Mouse (Mus musculus) hindbrain, embryonic 13.5 days (tissue): ENCODE measurements around the gene Ppm1g. TPM values are rescaled to one million over a fixed set of nuclear protein-coding genes. Genes with fewer than 3 reads are reported as not detected.

Source experiments
- ATAC-seq: fragments of 200-750 bp; cut with Nextera tagmentation; 2 replicates; pipeline ENCODE4 v1.8.0; 2017; ENCODE audit warnings: moderate TSS enrichment; ENCODE audit not compliant: low FRiP score
- H3K27ac ChIP-seq: fragments of 300-500 bp; sonication (generic); 2 replicates; pipeline ENCODE4 v1.5.1; 2015; ENCODE audit warnings: inconsistent platforms, mild to moderate bottlenecking, moderate library complexity
- H3K27me3 ChIP-seq: fragments of 300-500 bp; sonication (generic); 2 replicates; pipeline ENCODE4 v1.6.1; 2015; ENCODE audit warnings: mild to moderate bottlenecking, inconsistent platforms
- H3K36me3 ChIP-seq: fragments of 300-500 bp; sonication (generic); 2 replicates; pipeline ENCODE4 v1.6.1; 2015; ENCODE audit warnings: mild to moderate bottlenecking, inconsistent platforms
- H3K4me1 ChIP-seq: fragments of 300-500 bp; sonication (generic); replicated peaks from 2 replicates; pipeline ENCODE4 v1.6.1; 2015; ENCODE audit warnings: inconsistent platforms
- H3K4me2 ChIP-seq: fragments of 300-500 bp; sonication (generic); 2 replicates; pipeline ENCODE4 v1.6.1; 2015; ENCODE audit warnings: inconsistent platforms, mild to moderate bottlenecking, moderate library complexity
- H3K4me3 ChIP-seq: fragments of 300-500 bp; sonication (generic); 2 replicates; pipeline ENCODE4 v1.5.1; 2015; ENCODE audit warnings: mild to moderate bottlenecking, inconsistent platforms
- H3K9ac ChIP-seq: fragments of 300-500 bp; sonication (generic); 2 replicates; pipeline ENCODE4 v1.6.1; 2015; ENCODE audit warnings: mild to moderate bottlenecking, inconsistent platforms
- H3K9me3 ChIP-seq: fragments of 300-500 bp; sonication (generic); 2 replicates; pipeline ENCODE4 v1.6.1; 2016; ENCODE audit warnings: inconsistent platforms
- WGBS: fragments of 180-500 bp; shearing (Covaris S2); methylation state at CpG from one replicate; pipeline ENCODE4 v1.1.7; 2015; 5-methylcytosine and 5-hydroxymethylcytosine counted together
- polyA plus RNA-seq: library from polyadenylated mRNA; unstranded; fragments of >200 nt; fragmentation: Nextera tagmentation; extraction: Ambion mirVana; gene quantifications from 2 replicates; pipeline ENCODE4 v1.2.1, GENCODE M21; 2015

Gene Ppm1g
- polyA plus RNA-seq, 1 experiment from 2014 or later: 168 TPM

GRCm38 (mm10) chr5:31195671-31196070, 24.8 kb downstream of the Ppm1g start:
- H3K36me3 ChIP-seq: peaks cover 69% of the 10 kb centered on the region
- no peak overlapping the region for H3K4me2 ChIP-seq
- 96% methylated on average over 4 of the region's 4 CpGs for WGBS
- peaks cover 37% of the 10 kb centered on the region for H3K4me1 ChIP-seq
- no peak for ATAC-seq
- no peaks in the 10 kb centered on the region for H3K27me3 ChIP-seq
- H3K4me3 ChIP-seq: no peak overlapping the region
- H3K9ac ChIP-seq: no peak overlapping the region
- no peak overlapping the region for H3K27ac ChIP-seq
- H3K9me3 ChIP-seq: peaks cover 5% of the 10 kb centered on the region

- Histone ChIP-seq H3K4me3 (peak overlapping the region; percentile 89), H3K27me3 (no peaks in the 10 kb centered on the region), H3K4me1 (peaks cover 28% of the 10 kb centered on the region), H3K36me3 (peaks cover 69% of the 10 kb centered on the region), H3K27ac (no peak overlapping the region), H3K9ac (peak overlapping the region; percentile 94; the same call in 1 of the 2 replicates), H3K9me3 (no peaks in the 10 kb centered on the region), H3K4me2 (peak overlapping the region; percentile 80)
- 95% methylated on average over 16 of the region's 16 CpGs for WGBS
- ATAC-seq: no peak
Measured at GRCm38 (mm10) chr5:31194486-31195485, 25.7 kb downstream of the Ppm1g start.

GRCm38 (mm10) chr5:31193631-31194281, 26.7 kb downstream of the Ppm1g start:
- peak overlapping the region; percentile 80 for H3K4me2 ChIP-seq
- peak overlapping the region; percentile 89 for H3K27ac ChIP-seq
- ATAC-seq: no peak
- peaks cover 67% of the 10 kb centered on the region for H3K36me3 ChIP-seq
- peaks cover 26% of the 10 kb centered on the region for H3K4me1 ChIP-seq
- 13% methylated on average over 25 of the region's 25 CpGs for WGBS
- H3K4me3 ChIP-seq: peak overlapping the region; percentile 89
- no peaks in the 10 kb centered on the region for H3K27me3 ChIP-seq
- H3K9ac ChIP-seq: peak overlapping the region; percentile 94
- no peaks in the 10 kb centered on the region for H3K9me3 ChIP-seq

GRCm38 (mm10) chr5:31192939-31193630, 27.4 kb downstream of the Ppm1g start, which contains the start of the genes Snx17 and Eif2b4:
Snx17 (plus strand) TSS chr5:31193227.
Eif2b4 (minus strand) TSS chr5:31193430.
- WGBS: under 1% methylated on average over 48 of the region's 48 CpGs
- Histone ChIP-seq H3K9me3 (no peaks in the 10 kb centered on the region), H3K4me3 (peak within 1 kb of the TSS; percentile 89), H3K4me1 (peaks cover 26% of the 10 kb centered on the region), H3K4me2 (peak within 1 kb of the TSS; percentile 80), H3K27me3 (no peaks in the 10 kb centered on the region), H3K36me3 (peaks cover 67% of the 10 kb centered on the region), H3K27ac (peak within 1 kb of the TSS; percentile 89), H3K9ac (peak within 1 kb of the TSS; percentile 94)
- ATAC-seq: peak; percentile 97

DNA sequence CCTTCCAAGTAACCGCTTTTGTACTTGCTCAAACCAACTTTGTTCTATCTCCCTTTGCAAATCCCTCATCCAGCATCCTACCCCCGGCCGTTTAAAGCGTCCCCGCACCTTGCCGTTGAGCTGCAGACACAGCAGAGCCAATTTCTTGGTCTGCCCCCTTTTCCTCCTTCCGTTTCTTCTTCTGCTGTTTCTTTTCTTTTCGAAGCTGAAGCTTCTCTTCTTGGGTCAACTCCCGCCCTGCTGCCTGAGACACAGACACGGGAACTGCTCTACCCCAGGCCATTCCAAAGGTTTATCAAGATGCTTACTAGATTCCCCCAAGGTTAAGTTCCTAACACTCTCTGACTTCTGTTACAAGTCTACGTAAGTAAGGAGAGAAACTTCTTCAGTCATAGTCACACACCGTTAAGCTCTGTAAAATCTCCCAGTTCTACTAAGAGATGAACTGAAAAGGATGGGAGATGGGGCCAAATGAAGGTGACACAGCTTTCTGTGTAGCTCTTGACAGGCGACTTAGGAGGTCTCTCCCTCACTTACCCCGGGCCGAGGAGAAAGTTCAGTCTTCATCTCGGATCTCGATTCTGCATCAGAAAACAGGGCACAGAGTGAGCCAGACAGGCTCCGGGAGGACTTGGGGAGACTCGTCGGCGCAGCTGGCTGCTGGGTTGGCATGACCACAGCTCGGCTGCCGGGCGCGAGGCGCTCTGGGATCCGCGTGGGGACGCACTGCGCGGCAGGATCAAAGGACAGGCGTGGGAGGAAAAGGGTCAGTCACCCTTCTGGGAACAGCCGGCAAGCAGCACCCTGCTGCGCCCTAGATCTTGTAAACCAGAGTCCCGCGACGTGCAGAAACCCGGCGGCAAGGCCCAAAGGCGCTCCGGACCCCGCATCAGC, 28.2 kb downstream of the Ppm1g start:
- peak overlapping the region; percentile 89 for H3K4me3 ChIP-seq
- H3K4me1 ChIP-seq: peaks cover 26% of the 10 kb centered on the region
- H3K9ac ChIP-seq: peak overlapping the region; percentile 94
- ATAC-seq: peak; percentile 78
- H3K4me2 ChIP-seq: peak overlapping the region; percentile 75
- H3K36me3 ChIP-seq: peaks cover 67% of the 10 kb centered on the region
- 17% methylated on average over 42 of the region's 42 CpGs for WGBS
- no peaks in the 10 kb centered on the region for H3K9me3 ChIP-seq
- peak overlapping the region; percentile 89 for H3K27ac ChIP-seq
- H3K27me3 ChIP-seq: no peaks in the 10 kb centered on the region

- Histone ChIP-seq H3K9me3 (no peaks in the 10 kb centered on the region), H3K36me3 (peaks cover 52% of the 10 kb centered on the region), H3K4me3 (no peak overlapping the region), H3K9ac (no peak overlapping the region), H3K4me1 (peaks cover 26% of the 10 kb centered on the region), H3K4me2 (no peak overlapping the region), H3K27ac (no peak overlapping the region), H3K27me3 (no peaks in the 10 kb centered on the region)
- WGBS: 92% methylated on average over 9 of the region's 9 CpGs
- no peak for ATAC-seq
Measured at GRCm38 (mm10) chr5:31190201-31190600, 30.3 kb downstream of the Ppm1g start.

DNA sequence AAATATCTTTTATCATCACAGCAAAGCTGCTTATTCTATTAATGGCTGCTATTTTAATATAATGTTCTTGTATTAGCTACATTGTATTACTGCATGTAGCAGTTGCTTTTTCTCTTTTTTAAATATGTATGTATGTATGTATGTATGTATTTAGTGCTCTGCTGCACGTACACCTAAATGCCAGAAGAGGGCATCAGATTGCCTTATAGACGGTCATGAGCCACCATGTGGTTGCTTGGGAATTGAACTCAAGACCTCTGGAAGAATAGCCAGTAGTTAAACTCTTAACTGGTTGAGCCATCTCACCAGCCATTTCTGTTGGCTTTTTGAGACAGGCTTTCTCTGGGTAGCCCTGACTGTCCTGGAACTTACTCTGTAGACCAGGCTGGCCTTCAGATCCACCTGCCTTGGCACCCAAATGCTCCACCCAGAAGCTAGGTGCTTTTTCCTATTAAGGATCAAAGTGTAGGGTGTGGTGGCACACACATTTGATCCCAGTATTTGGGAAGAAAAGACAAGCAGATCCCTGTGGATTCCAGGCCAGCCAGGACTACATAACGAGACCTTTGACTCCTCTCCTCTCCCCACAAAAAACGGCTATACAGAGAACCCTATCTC, 32.2 kb downstream of the Ppm1g start:
- 76% methylated on average over 4 of the region's 4 CpGs for WGBS
- H3K9ac ChIP-seq: no peak overlapping the region
- H3K4me2 ChIP-seq: no peak overlapping the region
- H3K36me3 ChIP-seq: peaks cover 44% of the 10 kb centered on the region
- no peak overlapping the region for H3K27ac ChIP-seq
- no peak for ATAC-seq
- H3K27me3 ChIP-seq: no peaks in the 10 kb centered on the region
- peaks cover 15% of the 10 kb centered on the region for H3K4me1 ChIP-seq
- H3K9me3 ChIP-seq: no peaks in the 10 kb centered on the region
- no peak overlapping the region for H3K4me3 ChIP-seq

GRCm38 (mm10) chr5:31183678-31184077, 36.8 kb downstream of the Ppm1g start:
- Histone ChIP-seq H3K4me2 (no peak overlapping the region), H3K27ac (no peak overlapping the region), H3K9me3 (no peaks in the 10 kb centered on the region), H3K4me1 (peaks cover 11% of the 10 kb centered on the region), H3K4me3 (no peak overlapping the region), H3K9ac (no peak overlapping the region), H3K36me3 (peaks cover 19% of the 10 kb centered on the region), H3K27me3 (no peaks in the 10 kb centered on the region)
- 69% methylated on average over 4 of the region's 4 CpGs for WGBS
- no peak for ATAC-seq

DNA sequence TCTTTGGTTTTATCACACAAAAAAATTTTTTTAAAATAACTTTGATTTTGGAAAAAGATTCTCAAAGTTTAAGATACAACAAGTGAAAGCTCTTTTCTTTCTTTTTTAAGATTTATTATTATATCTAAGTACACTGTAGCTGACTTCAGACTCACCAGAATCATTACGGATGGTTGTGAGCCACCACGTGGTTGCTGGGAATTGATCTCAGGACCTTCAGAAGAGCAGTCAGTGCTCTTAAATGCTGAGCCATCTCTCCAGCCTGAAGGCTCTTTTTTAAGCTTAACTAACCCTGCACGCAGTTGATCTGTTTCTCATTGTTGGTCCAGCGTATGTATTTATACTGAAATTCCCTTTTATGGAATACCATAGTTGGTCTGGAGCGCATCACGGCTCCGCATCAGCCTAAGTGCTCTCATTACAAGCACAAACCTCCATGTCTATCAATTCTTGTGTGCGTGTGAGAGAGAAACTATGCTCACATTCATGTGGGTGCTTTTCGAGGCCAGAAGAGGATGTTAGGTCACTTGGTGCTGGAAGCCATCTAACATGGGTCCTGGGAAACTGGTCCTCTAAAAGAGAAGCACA, 39.2 kb downstream of the Ppm1g start:
- H3K27me3 ChIP-seq: no peaks in the 10 kb centered on the region
- no peak overlapping the region for H3K9ac ChIP-seq
- no peak overlapping the region for H3K4me3 ChIP-seq
- H3K4me1 ChIP-seq: peaks cover 28% of the 10 kb centered on the region
- no peak overlapping the region for H3K27ac ChIP-seq
- 95% methylated on average over 9 of the region's 9 CpGs for WGBS
- H3K36me3 ChIP-seq: 0 out of 2 replicates have a peak, but pooled peaks cover 4% of the 10 kb centered on the region
- ATAC-seq: no peak
- no peak overlapping the region for H3K4me2 ChIP-seq
- no peaks in the 10 kb centered on the region for H3K9me3 ChIP-seq

- H3K9ac ChIP-seq: peak within 1 kb of the TSS; percentile 88
- H3K4me1 ChIP-seq: peaks cover 28% of the 10 kb centered on the region
- peak within 1 kb of the TSS; percentile 93 for H3K4me2 ChIP-seq
- peak; percentile 99 for ATAC-seq
- no peaks in the 10 kb centered on the region for H3K9me3 ChIP-seq
- peaks cover 5% of the 10 kb centered on the region; the same call in 1 of the 2 replicates for H3K36me3 ChIP-seq
- under 1% methylated on average over 59 of the region's 59 CpGs for WGBS
- H3K27ac ChIP-seq: peak within 1 kb of the TSS; percentile 94
- H3K4me3 ChIP-seq: peak within 1 kb of the TSS; percentile 70
- no peaks in the 10 kb centered on the region for H3K27me3 ChIP-seq
Measured at GRCm38 (mm10) chr5:31179766-31180630, 40.5 kb downstream of the Ppm1g start, which contains the start of the genes Gm29609 and Gtf3c2. Gm29609 (minus strand) TSS chr5:31179911. Gtf3c2 (minus strand) TSS chr5:31180144.
